Mouse (Mus musculus) lung, embryonic 14.5 days (tissue): Measurements from ENCODE around the gene Tmem255a. TPM values are rescaled to one million over a fixed set of nuclear protein-coding genes. Genes with fewer than 3 reads are reported as not detected.

ENCODE experiments used
- ATAC-seq: fragments of 200-750 bp; cut with Nextera tagmentation; 2 replicates; pipeline ENCODE4 v1.8.0; 2017; ENCODE audit warnings: mild to moderate bottlenecking, moderate TSS enrichment, moderate library complexity; ENCODE audit not compliant: insufficient read depth
- DNase-seq: peaks from one replicate; pipeline ENCODE4 v3.0.0-alpha.2; 2015
- H3K27ac ChIP-seq: fragments of 300-500 bp; sonication (generic); 2 replicates; pipeline ENCODE4 v1.5.1; 2014; ENCODE audit warnings: low read depth, mild to moderate bottlenecking, moderate library complexity
- H3K27me3 ChIP-seq: fragments of 300-500 bp; sonication (generic); 2 replicates; pipeline ENCODE4 v1.6.1; 2014; ENCODE audit warnings: low read length, control low read depth; ENCODE audit not compliant: insufficient read depth
- H3K36me3 ChIP-seq: fragments of 300-500 bp; sonication (generic); 2 replicates; pipeline ENCODE4 v1.6.1; 2014; ENCODE audit warnings: control low read depth; ENCODE audit not compliant: insufficient read depth
- H3K4me1 ChIP-seq: fragments of 300-500 bp; sonication (generic); 2 replicates; pipeline ENCODE4 v1.6.1; 2014; ENCODE audit warnings: antibody characterized with exemption, control low read depth; ENCODE audit not compliant: insufficient read depth
- H3K4me2 ChIP-seq: fragments of 300-500 bp; sonication (generic); 2 replicates; pipeline ENCODE4 v1.6.1; 2014; ENCODE audit warnings: mild to moderate bottlenecking
- H3K4me3 ChIP-seq: fragments of 300-500 bp; sonication (generic); 2 replicates; pipeline ENCODE4 v1.5.1; 2014; ENCODE audit warnings: low read depth, low read length
- H3K9ac ChIP-seq: fragments of 300-500 bp; sonication (generic); 2 replicates; pipeline ENCODE4 v1.6.1; 2014
- H3K9me3 ChIP-seq: fragments of 300-500 bp; sonication (generic); 2 replicates; pipeline ENCODE4 v1.6.1; 2016; ENCODE audit warnings: low read depth, low read length, control low read depth
- CTCF ChIP-seq: IDR thresholded peaks from 2 replicates; pipeline ENCODE4 v1.5.1; 2016; ENCODE audit warnings: antibody characterized with exemption, low read depth
- WGBS: fragments of 180-500 bp; shearing (Covaris S2); extraction: QIAGEN DNeasy Blood & Tissue Kit; methylation state at CpG from one replicate; pipeline ENCODE4 v1.1.7; 2014; 5-methylcytosine and 5-hydroxymethylcytosine counted together
- microRNA-seq: library from miRNA; unstranded; fragments of <30 nt; microRNA quantifications from one replicate; pipeline ENCODE4, GENCODE M21; 2016; ENCODE audit warnings: borderline number of aligned reads
- polyA plus RNA-seq: library from polyadenylated mRNA; unstranded; fragments of >200 nt; fragmentation: Nextera tagmentation; extraction: Ambion mirVana; gene quantifications from 2 replicates; pipeline ENCODE4 v1.2.1, GENCODE M21; 2014

The Tmem255a gene
- polyA plus RNA-seq, 1 experiment from 2014 or later: 23.3 TPM

DNA sequence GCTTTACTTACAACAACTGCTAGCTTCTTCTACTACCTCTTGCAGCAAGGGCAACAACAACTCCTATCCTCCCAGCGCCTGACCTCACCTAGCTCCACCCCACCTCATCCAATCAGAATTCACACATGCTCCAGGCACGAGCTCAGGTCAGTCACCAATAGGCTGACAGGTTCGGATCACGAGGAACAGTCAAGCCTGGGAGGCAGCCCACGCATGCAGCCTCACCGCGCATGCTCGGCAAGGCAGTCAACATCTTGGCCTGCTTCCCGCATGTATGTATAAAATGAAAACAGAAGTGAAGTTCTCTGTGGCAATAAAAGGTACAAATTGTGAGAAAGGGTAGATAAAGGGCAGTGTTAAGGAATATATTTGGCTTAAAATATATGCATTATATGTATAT lies 86.2 kb downstream of the Tmem255a start:
- WGBS: 72% methylated on average over 9 of the region's 9 CpGs
- no peak overlapping the region for H3K4me3 ChIP-seq
- no peaks in the 10 kb centered on the region for H3K27me3 ChIP-seq
- no peaks in the 10 kb centered on the region for H3K9me3 ChIP-seq
- TF ChIP-seq CTCF: no peak
- DNase-seq: no peak
- H3K36me3 ChIP-seq: no peaks in the 10 kb centered on the region
- ATAC-seq: no peak
- no peaks in the 10 kb centered on the region for H3K4me1 ChIP-seq
- no peak overlapping the region for H3K9ac ChIP-seq
- H3K27ac ChIP-seq: no peak overlapping the region
- H3K4me2 ChIP-seq: no peak overlapping the region

DNA sequence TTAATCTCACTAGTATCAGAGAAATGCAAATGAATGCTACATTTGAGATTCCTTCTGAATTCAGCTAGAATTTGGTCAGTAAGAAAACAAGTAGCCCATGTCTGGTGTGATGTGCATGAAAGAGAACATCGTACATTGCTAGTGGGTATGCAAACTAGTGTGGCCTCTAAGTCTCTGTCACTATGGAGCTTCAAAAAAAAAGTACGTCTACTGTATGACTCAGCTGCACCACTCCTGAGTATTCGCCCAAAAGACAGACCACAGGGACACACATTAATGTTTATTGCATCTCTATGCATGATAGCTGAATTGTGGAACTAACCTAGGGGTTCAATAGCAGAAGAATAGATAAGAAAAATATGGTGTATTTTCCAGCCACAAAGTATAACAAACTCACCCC lies 86.9 kb downstream of the Tmem255a start:
- no peak for ATAC-seq
- no peaks in the 10 kb centered on the region for H3K27me3 ChIP-seq
- H3K27ac ChIP-seq: no peak overlapping the region
- no peaks in the 10 kb centered on the region for H3K4me1 ChIP-seq
- TF ChIP-seq CTCF: no peak
- no peak overlapping the region for H3K4me2 ChIP-seq
- no peaks in the 10 kb centered on the region for H3K36me3 ChIP-seq
- no peaks in the 10 kb centered on the region for H3K9me3 ChIP-seq
- WGBS: 82% methylated on average over 3 of the region's 3 CpGs
- no peak overlapping the region for H3K4me3 ChIP-seq
- no peak for DNase-seq
- H3K9ac ChIP-seq: no peak overlapping the region

DNA sequence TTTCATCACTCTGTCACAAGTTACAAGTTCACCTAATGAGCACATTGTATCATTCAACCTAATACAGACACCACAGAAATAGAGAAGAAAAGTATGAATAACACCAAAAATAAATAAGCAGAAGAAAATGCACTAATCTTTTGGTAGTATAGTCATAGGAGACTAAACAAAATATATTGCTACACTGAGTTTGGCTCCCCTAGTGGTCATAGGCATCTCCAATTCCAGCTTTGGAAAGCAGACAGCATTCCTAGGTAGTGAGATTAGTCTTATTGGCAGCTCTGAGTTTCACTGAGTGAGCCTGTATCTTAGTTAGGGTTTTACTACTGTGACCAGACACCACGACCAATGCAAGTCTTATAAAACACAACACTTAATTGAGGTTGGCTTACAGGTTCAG lies 93.1 kb downstream of the Tmem255a start:
- Histone ChIP-seq H3K9me3 (no peaks in the 10 kb centered on the region), H3K27ac (no peak overlapping the region), H3K36me3 (no peaks in the 10 kb centered on the region), H3K4me3 (no peak overlapping the region), H3K4me1 (no peaks in the 10 kb centered on the region), H3K9ac (no peak overlapping the region), H3K27me3 (no peaks in the 10 kb centered on the region), H3K4me2 (no peak overlapping the region)
- 52% methylated on average over 1 of the region's 1 CpGs for WGBS
- peak; percentile 23 for TF ChIP-seq CTCF
- DNase-seq: peak; percentile 8
- ATAC-seq: no peak

Small RNA genes within 50 kb of the gene (microRNA-seq; reads per million reads assigned to microRNA genes)
- gene Mir3110: 2.6 reads per million, percentile 6 among the genes with 10 or more reads in this experiment

Other genes starting within 250 kb of the Tmem255a start
- gene Btg1-ps1, start 233.6 kb downstream of the Tmem255a start, polyA plus RNA-seq: not detected in 2 replicates
- gene Btg1-ps2, start 209.3 kb downstream of the Tmem255a start, polyA plus RNA-seq: not detected in 2 replicates
- not detected in 2 replicates for gene Rhox10, start 186.0 kb downstream of the Tmem255a start, polyA plus RNA-seq
- not detected in 2 replicates for gene Rhox11, start 167.3 kb downstream of the Tmem255a start, polyA plus RNA-seq
- gene Rhox12, start 141.5 kb downstream of the Tmem255a start, polyA plus RNA-seq: not detected in 2 replicates
- gene Rhox13, start 131.2 kb downstream of the Tmem255a start, polyA plus RNA-seq: not detected in 2 replicates
- 5.6 and 6.0 TPM in 2 replicates for gene Zbtb33, start 62.6 kb downstream of the Tmem255a start, polyA plus RNA-seq
- gene Atp1b4, start 63.7 kb upstream of the Tmem255a start, polyA plus RNA-seq: not detected in 2 replicates
- 143 and 157 TPM in 2 replicates for gene Lamp2, start 204.0 kb upstream of the Tmem255a start, polyA plus RNA-seq